Mouse (Mus musculus) embryonic fibroblast, embryonic 13.5 days (primary cell): ENCODE results near the gene Capza1. TPM values are rescaled to one million over a fixed set of nuclear protein-coding genes. Genes with fewer than 3 reads are reported as not detected.
"Not testable (repeated sequence)": the region's sequence is repeated elsewhere in the genome, so short reads cannot be mapped to it uniquely, and the experiment has no call there.

Source experiments
- H3K27ac ChIP-seq: 2 replicates; pipeline ENCODE4 v1.5.1; 2012; ENCODE audit warnings: low read length, control low read depth, inconsistent platforms; ENCODE audit not compliant: insufficient read depth
- H3K4me1 ChIP-seq: 2 replicates; pipeline ENCODE4 v1.6.1; 2011; ENCODE audit warnings: low read length; ENCODE audit not compliant: control insufficient read depth, insufficient read depth
- H3K4me3 ChIP-seq: 2 replicates; pipeline ENCODE4 v1.5.1; 2011; ENCODE audit warnings: mild to moderate bottlenecking, control low read depth, low read length; ENCODE audit not compliant: insufficient read depth
- CTCF ChIP-seq: IDR thresholded peaks from 2 replicates; pipeline ENCODE4 v1.5.1; 2011; ENCODE audit warnings: mild to moderate bottlenecking, control low read depth, low read length, moderate library complexity, borderline replicate concordance; ENCODE audit not compliant: insufficient read depth
- POLR2A ChIP-seq: IDR thresholded peaks from 2 replicates; pipeline ENCODE4 v1.6.1; 2011; ENCODE audit warnings: low read depth, mild to moderate bottlenecking, control low read depth, low read length, moderate library complexity
- polyA plus RNA-seq: library from polyadenylated mRNA; stranded (reverse); fragments of >200 nt; gene quantifications from 2 replicates; pipeline ENCODE4 v1.2.4, GENCODE M21; 2011; ENCODE audit warnings: low read depth; ENCODE audit not compliant: missing spikeins, insufficient read length

The Capza1 gene
- polyA plus RNA-seq, 1 experiment, result 240 TPM

DNA sequence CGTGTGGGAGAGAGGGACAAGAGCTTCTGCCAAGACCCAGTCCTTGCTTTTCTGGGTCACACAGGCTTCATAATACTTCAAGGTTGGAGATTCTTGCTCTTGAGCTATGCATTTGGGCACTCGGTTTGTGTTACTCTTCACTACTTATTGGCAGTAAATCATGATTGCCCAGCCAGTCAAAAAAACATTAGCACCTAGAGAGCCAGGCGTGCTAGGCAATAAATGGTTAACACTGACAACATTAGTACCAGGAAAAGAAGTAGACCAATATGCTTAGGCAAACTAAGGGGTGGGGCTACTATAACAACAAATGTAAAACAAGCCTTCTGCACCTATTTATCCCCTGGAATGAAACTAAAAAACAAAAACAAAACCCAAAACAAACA, 45.6 kb downstream of the Capza1 start:
- Histone ChIP-seq H3K4me1 (peaks cover 9% of the 10 kb centered on the region), H3K27ac (peak overlapping the region; percentile 33; the same call in 1 of the 2 replicates), H3K4me3 (peak overlapping the region; percentile 64)
- no peak for TF ChIP-seq CTCF
- TF ChIP-seq POLR2A, result no peak

DNA sequence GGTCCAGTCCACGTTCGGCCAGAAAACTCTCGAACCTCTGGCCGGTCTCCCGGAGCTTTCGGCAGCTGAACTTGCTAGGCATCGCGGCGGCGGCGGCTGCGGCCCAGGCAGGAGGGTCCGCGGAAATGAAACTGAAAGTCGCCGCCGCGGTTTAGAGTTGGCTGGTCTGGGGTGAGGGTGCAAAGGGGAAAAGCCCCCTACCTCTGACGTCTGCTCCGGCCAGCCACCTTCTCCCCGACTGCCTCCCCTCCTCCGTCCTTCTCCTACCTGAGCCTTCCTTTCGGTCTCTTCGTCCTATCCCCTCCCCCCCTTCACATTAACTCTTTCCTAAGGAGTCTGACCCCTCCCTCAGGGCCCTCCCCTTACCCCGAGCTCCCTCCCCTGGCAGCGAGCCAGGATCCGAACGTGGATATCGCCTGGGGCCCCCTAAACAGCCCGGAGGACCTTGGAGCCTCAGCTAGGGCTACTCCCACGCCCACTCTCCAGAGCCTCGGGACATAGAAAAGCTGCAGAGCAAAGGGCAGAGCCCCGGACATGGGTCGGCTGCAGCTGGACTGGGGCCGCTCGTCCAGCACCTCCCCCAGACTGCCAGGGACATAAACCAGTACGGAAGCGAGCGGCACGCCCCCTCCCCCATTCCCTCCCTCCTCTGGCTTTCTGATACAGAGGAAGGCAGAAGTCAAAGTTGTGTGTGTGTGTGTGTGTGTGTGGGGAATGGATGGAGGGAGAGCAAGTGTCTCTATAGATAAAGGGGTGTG, 46.1 kb downstream of the Capza1 start, which contains the start of gene Mov10:
Gene Mov10, minus strand, starts transcription at position 573 of the 758 bp plus-strand sequence.
- H3K27ac ChIP-seq, result peak within 1 kb of the TSS; percentile 43
- TF ChIP-seq CTCF (no peak), POLR2A (peak; percentile 45)

DNA sequence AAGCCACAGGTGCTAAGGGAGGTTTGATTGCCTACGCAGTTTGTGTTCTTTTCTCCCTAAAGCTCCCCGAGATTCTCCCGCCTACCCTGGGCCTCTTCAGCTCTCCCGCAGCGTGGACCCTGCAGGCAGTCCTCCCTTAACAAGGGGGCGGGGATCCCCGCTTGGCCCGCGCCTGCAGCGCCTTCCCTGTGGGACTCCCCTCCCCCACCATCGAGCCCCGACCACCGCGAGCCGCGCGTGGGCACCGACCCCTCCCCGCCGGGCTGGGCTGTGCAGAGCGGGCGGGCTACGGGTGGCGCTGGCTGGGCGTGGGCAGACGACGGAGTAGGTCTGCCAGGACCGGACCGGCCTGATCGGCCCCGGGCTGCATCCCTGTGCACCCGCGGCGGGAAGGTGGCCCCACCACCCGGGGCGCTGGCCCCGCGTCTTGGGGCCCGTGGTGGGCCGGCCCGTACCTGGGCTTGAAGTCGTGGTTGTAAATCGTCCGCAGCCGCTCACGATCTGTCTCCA, 46.8 kb downstream of the Capza1 start:
- Histone ChIP-seq H3K4me3 (peak overlapping the region; percentile 64), H3K4me1 (peaks cover 9% of the 10 kb centered on the region), H3K27ac (peak overlapping the region; percentile 43)
- no peak for TF ChIP-seq CTCF
- TF ChIP-seq POLR2A, result no peak; the same call in 1 of the 2 replicates

More for the DNA sequence above, 46.1 kb downstream of the Capza1 start, which contains the start of gene Mov10:
- Histone ChIP-seq H3K4me3 (peak within 1 kb of the TSS; percentile 64), H3K4me1 (peaks cover 9% of the 10 kb centered on the region)

DNA sequence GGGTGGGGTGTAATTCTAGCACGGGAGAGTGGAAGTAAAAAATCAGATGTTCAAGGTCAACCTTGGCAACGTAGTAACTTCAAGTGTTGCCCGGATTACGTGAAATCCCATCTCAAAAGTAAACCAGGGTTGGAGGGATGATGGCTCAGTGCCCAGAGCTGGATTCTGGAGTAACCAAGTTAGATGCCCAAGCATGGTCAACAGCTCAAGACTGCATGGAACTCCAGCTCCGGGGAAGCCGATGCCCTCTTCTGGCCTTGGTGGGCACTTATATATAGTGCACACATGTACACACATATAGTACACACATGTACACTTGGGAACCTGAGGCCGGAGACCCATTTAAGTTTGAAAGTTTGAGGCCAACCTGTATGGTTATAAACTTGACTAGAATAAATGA, 48.2 kb downstream of the Capza1 start:
- no peak for TF ChIP-seq POLR2A
- TF ChIP-seq CTCF, result no peak
- Histone ChIP-seq H3K4me3 (no peak overlapping the region), H3K4me1 (peaks cover 9% of the 10 kb centered on the region), H3K27ac (no peak overlapping the region)

DNA sequence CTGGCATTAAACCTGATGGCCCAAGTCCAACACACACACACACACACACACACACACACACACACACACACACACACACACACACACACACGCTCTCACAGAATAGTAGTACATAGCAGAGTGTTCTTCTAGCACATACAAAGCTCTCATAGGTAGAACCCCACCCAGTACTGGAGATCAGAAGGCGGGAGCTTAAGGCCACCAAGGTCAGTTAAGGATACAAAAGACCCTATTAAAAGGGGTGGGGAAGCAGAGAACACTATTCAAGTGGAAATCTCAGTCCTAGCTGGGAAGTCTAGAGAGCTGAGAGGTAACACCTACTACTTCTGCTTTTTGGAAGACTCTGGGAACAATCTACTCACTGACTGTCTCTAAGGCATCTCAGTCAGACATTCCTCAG, 49.0 kb downstream of the Capza1 start:
- Histone ChIP-seq H3K4me1 (peaks cover 9% of the 10 kb centered on the region), H3K4me3 (no peak overlapping the region), H3K27ac (no peak overlapping the region)
- no peak for TF ChIP-seq CTCF
- no peak for TF ChIP-seq POLR2A

DNA sequence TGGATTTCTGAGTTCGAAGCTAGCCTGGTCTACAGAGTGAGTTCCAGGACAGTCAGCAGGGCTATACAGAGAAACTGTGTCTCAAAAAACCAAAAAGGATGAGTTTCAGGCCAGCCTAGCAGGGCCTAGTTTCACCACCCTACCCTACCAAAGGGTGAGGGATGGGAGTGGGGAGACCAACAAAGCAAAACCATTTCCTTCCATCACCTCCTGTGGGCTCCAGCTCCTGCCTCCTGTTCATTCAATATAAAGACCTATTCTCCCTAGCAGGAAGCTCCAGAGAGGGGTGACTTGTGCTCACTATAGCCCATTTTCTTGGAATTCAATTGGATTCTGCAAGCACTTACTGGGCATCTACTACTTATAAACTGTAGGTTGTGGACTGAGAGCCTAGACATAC, 49.6 kb downstream of the Capza1 start:
- H3K4me1 ChIP-seq, result peaks cover 9% of the 10 kb centered on the region
- TF ChIP-seq POLR2A, result no peak
- TF ChIP-seq CTCF, result no peak

DNA sequence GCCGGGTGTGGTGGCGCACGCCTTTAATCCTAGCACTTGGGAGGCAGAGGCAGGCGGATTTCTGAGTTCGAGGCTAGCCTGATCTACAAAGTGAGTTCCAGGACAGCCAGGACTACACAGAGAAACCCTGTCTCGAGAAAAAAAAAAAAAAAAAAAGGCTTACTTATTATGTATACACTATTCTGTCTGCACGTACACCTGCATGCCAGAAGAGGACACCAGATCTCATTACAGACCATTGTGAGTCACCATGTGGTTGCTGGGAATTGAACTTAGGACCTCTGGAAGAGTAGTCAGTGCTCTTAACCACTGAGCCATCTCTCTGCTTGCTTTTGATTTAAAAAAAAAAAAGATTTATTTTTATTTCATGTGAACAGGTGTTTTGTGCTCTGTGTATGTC, 51.1 kb downstream of the Capza1 start:
- H3K4me3 ChIP-seq, H3K4me1 ChIP-seq, H3K27ac ChIP-seq: not testable (repeated sequence)

More for the DNA sequence above, 49.6 kb downstream of the Capza1 start:
- no peak overlapping the region for H3K27ac ChIP-seq
- no peak overlapping the region for H3K4me3 ChIP-seq

DNA sequence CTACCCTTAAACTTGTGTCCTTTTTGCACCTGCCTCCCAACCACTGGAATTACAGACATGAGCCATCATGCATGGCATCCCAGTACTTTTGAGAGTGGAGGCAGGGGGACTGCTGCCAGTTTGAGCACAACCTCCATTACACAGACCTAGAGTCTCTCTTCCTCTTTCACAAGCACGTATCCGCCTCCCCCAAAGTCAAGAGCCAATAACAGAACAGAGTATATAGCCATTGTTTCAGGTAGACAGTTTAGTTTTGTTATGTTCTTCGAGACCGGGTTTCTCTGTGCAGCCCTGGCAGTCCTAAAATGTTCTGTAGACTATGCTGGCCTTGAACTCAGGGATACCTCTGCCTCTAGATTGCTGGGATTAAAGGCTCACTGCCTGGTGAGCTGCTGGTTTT, 52.1 kb downstream of the Capza1 start:
- H3K4me3 ChIP-seq, result no peak overlapping the region
- no peak overlapping the region for H3K27ac ChIP-seq
- TF ChIP-seq CTCF (no peak), POLR2A (no peak)
- peaks cover 3% of the 10 kb centered on the region for H3K4me1 ChIP-seq

DNA sequence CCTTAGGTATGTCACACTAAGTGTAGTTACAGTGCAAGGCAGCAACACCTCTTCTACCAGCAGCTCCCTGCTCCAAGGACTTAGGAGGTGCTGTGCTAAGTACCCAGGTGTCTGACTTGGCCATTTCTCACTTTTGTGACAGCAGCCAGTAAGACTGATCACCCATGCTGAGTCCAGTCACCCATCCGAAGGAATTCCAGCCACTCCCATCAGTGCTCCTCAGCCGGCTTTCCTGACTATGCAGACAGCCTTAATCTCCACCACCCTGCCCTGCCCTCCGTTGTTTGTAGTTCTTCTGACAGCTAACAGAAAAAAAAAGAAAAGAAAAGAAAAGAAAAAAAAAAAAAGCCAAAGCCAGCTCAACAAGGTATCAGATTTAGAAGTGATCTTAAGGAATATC, 52.6 kb downstream of the Capza1 start:
- no peak for TF ChIP-seq CTCF
- TF ChIP-seq POLR2A, result no peak
- Histone ChIP-seq H3K4me3 (no peak overlapping the region), H3K27ac (no peak overlapping the region), H3K4me1 (peaks cover 3% of the 10 kb centered on the region)

DNA sequence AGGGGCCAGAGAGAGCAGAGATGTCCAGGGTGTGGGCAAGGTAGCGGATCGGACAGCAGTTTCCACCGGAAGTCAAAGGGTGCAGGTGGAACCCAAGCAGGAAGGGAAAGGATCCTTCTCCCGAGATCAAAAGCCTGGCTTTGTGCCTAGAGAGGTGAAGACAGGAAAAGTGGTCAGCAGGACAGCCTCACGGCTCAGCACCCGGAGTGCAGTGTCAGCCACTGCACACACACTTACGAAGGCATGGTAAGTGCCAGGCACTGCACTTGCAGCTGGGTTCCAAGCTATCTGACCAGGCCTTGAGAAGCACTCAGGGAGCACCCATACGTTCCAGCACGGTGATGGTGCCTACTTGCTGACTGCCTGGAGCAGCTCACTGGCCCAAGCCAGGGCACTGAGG, 58.8 kb downstream of the Capza1 start:
- TF ChIP-seq POLR2A, result no peak
- Histone ChIP-seq H3K27ac (no peak overlapping the region), H3K4me1 (no peaks in the 10 kb centered on the region), H3K4me3 (no peak overlapping the region)
